Mouse (Mus musculus) liver, embryonic 14.5 days (tissue): ENCODE data around the gene Rho. TPM values are rescaled to one million over a fixed set of nuclear protein-coding genes. Genes with fewer than 3 reads are reported as not detected.
A peak's percentile ranks its signal among the peaks of the same experiment; 100 is the strongest.

Experiments
- ATAC-seq: fragments of 200-750 bp; cut with Nextera tagmentation; 2 replicates; pipeline ENCODE4 v1.8.0; 2017; ENCODE audit warnings: moderate number of reproducible peaks, mild to moderate bottlenecking, moderate library complexity; ENCODE audit not compliant: insufficient read depth
- DNase-seq, 3 experiments: peaks; one replicate each; pipeline ENCODE4 v3.0.0-alpha.2; 2012 to 2013; ENCODE audit warnings: low read depth in 3 of 3, low spot score in 3 of 3
- H3K27ac ChIP-seq: fragments of 300-500 bp; sonication (generic); 2 replicates; pipeline ENCODE4 v1.5.1; 2014; ENCODE audit warnings: moderate library complexity, mild to moderate bottlenecking, control low read depth, inconsistent platforms
- H3K27me3 ChIP-seq: fragments of 300-500 bp; sonication (generic); 2 replicates; pipeline ENCODE4 v1.6.1; 2014; ENCODE audit warnings: mild to moderate bottlenecking, low read length, moderate library complexity; ENCODE audit not compliant: control insufficient read depth, insufficient read depth
- H3K36me3 ChIP-seq: fragments of 300-500 bp; sonication (generic); replicated peaks from 2 replicates; pipeline ENCODE4 v1.6.1; 2014; ENCODE audit warnings: low read depth; ENCODE audit not compliant: control insufficient read depth, insufficient read depth
- H3K4me1 ChIP-seq, 2 experiments: fragments of 200-500 bp in 1 of 2; fragments of 300-500 bp in 1 of 2; sonication (generic) in 1 of 2; replicated peaks; 2 replicates each; pipeline ENCODE4 v1.6.1; 2012 to 2014; ENCODE audit warnings: antibody characterized with exemption in 1 of 2, inconsistent platforms in 1 of 2, low read length in 1 of 2; ENCODE audit not compliant: control insufficient read depth in 2 of 2, insufficient read depth in 2 of 2
- H3K4me2 ChIP-seq: fragments of 300-500 bp; sonication (generic); 2 replicates; pipeline ENCODE4 v1.6.1; 2014; ENCODE audit warnings: low read depth, mild to moderate bottlenecking, control low read depth, moderate library complexity
- H3K4me3 ChIP-seq, 2 experiments: fragments of 200-500 bp in 1 of 2; fragments of 300-500 bp in 1 of 2; sonication (generic) in 1 of 2; 2 replicates each; pipeline ENCODE4 v1.5.1; 2012 to 2014; ENCODE audit warnings: low read depth in 2 of 2, low read length in 2 of 2, mild to moderate bottlenecking in 2 of 2, control low read depth in 1 of 2, inconsistent platforms in 1 of 2, moderate library complexity in 1 of 2; ENCODE audit not compliant: insufficient read depth in 1 of 2
- H3K9ac ChIP-seq: fragments of 300-500 bp; sonication (generic); replicated peaks from 2 replicates; pipeline ENCODE4 v1.6.1; 2014; ENCODE audit warnings: mild to moderate bottlenecking, control low read depth, moderate library complexity
- H3K9me3 ChIP-seq: fragments of 300-500 bp; sonication (generic); 2 replicates; pipeline ENCODE4 v1.6.1; 2016; ENCODE audit warnings: low read length, mixed read lengths; ENCODE audit not compliant: control insufficient read depth
- CTCF ChIP-seq: IDR thresholded peaks from 2 replicates; pipeline ENCODE4 v1.5.1; 2016; ENCODE audit warnings: antibody characterized with exemption, low read depth, control low read depth
- EP300 ChIP-seq: IDR thresholded peaks from 2 replicates; pipeline ENCODE4 v1.6.1; 2016; ENCODE audit warnings: antibody characterized with exemption, low read depth
- WGBS: fragments of 180-500 bp; shearing (Covaris S2); extraction: QIAGEN DNeasy Blood & Tissue Kit; methylation state at CpG from one replicate; pipeline ENCODE4 v1.1.7; 2014; ENCODE audit not compliant: insufficient replicate concordance; 5-methylcytosine and 5-hydroxymethylcytosine counted together
- polyA plus RNA-seq, 2 experiments: library from polyadenylated mRNA; depleted of rRNA in 1 of 2; stranded (reverse) in 1 of 2; unstranded in 1 of 2; fragments of >200 nt; fragmentation: Nextera tagmentation in 1 of 2; extraction: Ambion mirVana in 1 of 2; gene quantifications; 2 replicates each; pipeline versions ENCODE4 v1.2.1 to v1.2.3; 2012 to 2014

Rho gene
- polyA plus RNA-seq, 2 experiments, result 0.03 TPM; not detected in 1

DNA sequence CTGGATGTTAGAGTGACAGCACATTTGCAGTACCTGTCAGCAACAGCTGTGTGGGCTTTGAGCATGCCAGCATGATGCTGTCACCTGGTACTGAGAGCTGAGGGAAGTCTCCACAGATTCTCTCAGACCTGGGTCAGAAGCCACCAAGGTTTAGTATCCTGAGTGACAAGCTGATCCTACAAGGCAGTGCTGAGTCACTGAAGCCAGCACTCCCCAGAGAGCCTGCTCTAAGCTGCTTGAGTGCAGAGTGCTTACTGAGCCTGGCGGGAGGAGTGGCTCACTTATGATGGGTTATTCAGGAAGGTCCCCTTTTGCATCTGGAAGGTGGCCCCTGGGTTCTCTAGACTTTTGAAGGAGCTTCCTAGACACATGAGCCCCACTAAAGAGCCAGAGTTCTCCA is 25.1 kb upstream of the Rho start:
- H3K27me3 ChIP-seq, result no peaks in the 10 kb centered on the region
- no peak overlapping the region for H3K4me2 ChIP-seq
- TF ChIP-seq EP300 (no peak), CTCF (no peak)
- WGBS, result 29% methylated on average over 1 of the region's 1 CpGs
- H3K9me3 ChIP-seq, result no peaks in the 10 kb centered on the region
- ATAC-seq, result no peak
- peaks cover 9 to 20% of the 10 kb centered on the region in 2 experiments; a peak in 3 of 4 replicates for H3K4me1 ChIP-seq
- H3K4me3 ChIP-seq, result no peak overlapping the region
- H3K36me3 ChIP-seq, result no peaks in the 10 kb centered on the region
- H3K9ac ChIP-seq, result no peak overlapping the region
- DNase-seq, result no peak
- no peak overlapping the region for H3K27ac ChIP-seq

DNA sequence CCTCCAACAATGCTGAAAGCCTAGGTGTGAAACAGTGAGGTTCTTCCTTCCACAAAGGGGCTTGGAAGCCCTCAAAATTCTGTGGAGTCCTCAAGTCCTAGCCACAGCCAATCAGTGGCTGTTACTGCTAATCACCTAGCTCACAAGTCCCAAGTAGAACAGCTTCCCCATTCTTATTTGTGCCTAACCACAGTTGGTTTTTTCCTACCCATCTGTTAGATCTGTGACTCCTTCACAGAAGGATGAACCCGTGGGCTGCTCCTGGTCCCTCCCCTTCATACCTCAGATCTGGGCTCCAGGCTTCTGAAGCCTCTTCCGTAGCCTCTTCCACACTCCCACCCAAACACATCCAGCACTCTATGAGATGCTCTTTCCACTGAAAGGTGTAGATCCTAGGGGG is 24.7 kb upstream of the Rho start:
- Histone ChIP-seq H3K36me3 (no peaks in the 10 kb centered on the region), H3K9ac (no peak overlapping the region), H3K9me3 (no peaks in the 10 kb centered on the region), H3K27me3 (no peaks in the 10 kb centered on the region), H3K4me2 (no peak overlapping the region), H3K27ac (no peak overlapping the region), H3K4me3 (no peak overlapping the region), H3K4me1 (peaks cover 9 to 20% of the 10 kb centered on the region in 2 experiments; a peak in 3 of 4 replicates)
- DNase-seq (no peak), ATAC-seq (no peak)
- TF ChIP-seq CTCF (no peak), EP300 (no peak)
- WGBS, result 35% methylated on average over 2 of the region's 2 CpGs

DNA sequence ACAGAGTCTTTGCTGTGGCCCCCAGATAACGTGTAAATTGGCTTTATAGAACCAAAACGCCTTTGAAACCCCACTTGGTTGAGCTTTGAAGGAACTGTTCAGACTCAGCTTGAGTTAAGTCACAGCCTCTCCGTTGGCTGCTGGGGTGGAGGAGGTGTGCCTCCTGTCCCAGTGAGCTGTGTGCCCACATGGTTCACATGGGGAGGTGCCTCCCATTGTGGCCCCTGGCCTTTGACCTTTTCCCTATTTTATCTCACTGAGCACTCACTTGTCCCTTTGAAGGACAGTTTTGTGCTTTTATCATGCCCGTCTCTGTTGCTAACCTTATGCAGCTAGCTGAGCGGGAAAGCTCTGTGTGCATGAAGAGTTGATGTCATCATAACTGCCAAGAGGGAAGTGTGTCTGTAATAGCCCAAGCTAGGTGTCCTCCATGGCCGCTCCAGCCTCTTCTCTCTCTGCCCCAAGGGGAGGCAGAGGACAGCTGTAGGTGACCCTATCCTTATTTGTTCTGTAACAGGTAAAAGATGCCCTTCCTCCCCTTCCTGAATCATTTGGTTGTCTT is 23.0 kb upstream of the Rho start:
- no peak overlapping the region for H3K27ac ChIP-seq
- H3K4me1 ChIP-seq, result peaks cover 9 to 20% of the 10 kb centered on the region in 2 experiments; a peak in 3 of 4 replicates
- DNase-seq (peak in 1 of 3 experiments; percentile 16), ATAC-seq (peak; percentile 27; the same call in 1 of the 2 replicates)
- H3K27me3 ChIP-seq, result no peaks in the 10 kb centered on the region
- H3K4me3 ChIP-seq, result no peak overlapping the region
- no peak overlapping the region for H3K9ac ChIP-seq
- H3K36me3 ChIP-seq, result no peaks in the 10 kb centered on the region
- TF ChIP-seq EP300 (no peak), CTCF (no peak)
- H3K4me2 ChIP-seq, result no peak overlapping the region
- 11% methylated on average over 6 of the region's 6 CpGs for WGBS
- H3K9me3 ChIP-seq, result no peaks in the 10 kb centered on the region

DNA sequence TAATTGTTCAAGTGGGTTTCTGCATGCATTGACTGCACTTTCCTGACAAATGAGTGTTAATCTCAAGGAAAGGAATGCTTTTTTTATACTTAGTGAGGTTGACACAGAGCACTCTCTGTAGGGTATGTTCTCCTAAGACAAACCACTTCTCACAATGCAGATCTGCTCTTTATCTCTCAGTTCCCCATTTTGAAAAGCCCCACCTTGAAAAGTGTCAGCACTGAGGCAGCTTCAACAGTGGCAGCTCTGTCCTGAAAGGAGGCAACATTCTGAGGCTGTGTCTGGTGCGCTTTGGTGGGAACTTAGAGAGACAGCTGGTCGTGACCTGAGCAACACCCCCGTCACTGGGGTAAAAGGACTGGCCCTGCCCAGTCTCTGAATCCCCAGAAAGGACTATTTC is 22.5 kb upstream of the Rho start:
- WGBS, result 16% methylated on average over 3 of the region's 3 CpGs
- no peaks in the 10 kb centered on the region for H3K27me3 ChIP-seq
- ATAC-seq, result no peak
- no peak overlapping the region for H3K4me3 ChIP-seq
- H3K27ac ChIP-seq, result no peak overlapping the region
- TF ChIP-seq CTCF (no peak), EP300 (no peak)
- peaks cover 9 to 20% of the 10 kb centered on the region in 2 experiments; a peak in 3 of 4 replicates for H3K4me1 ChIP-seq
- H3K36me3 ChIP-seq, result no peaks in the 10 kb centered on the region
- no peak overlapping the region for H3K9ac ChIP-seq
- no peak for DNase-seq
- no peak overlapping the region for H3K4me2 ChIP-seq
- no peaks in the 10 kb centered on the region for H3K9me3 ChIP-seq

DNA sequence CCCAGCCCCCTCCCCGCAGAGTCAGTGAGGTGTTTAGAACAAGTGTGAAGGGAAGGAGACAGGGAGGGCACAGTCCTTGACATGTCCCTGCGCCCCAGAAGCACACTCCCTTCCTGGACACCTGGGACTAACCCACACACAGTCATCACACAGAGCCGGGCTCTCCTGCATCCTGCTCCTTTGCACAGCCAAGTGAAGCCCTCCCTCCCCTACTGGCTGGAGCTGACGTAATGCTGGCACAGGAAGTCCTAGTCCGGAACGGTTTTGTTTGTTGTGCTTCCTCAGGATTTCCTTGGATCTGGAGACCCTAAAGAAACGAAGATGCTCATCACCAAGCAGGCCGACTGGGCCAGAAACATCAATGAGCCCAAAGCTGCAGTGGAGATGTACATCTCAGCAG is 21.6 kb upstream of the Rho start:
- DNase-seq (no peak), ATAC-seq (no peak)
- H3K4me1 ChIP-seq, result peaks cover 9 to 20% of the 10 kb centered on the region in 2 experiments; a peak in 3 of 4 replicates
- WGBS, result 23% methylated on average over 8 of the region's 8 CpGs
- H3K9me3 ChIP-seq, result no peaks in the 10 kb centered on the region
- TF ChIP-seq CTCF, result no peak
- TF ChIP-seq EP300, result no peak
- no peak overlapping the region for H3K9ac ChIP-seq
- no peak overlapping the region for H3K27ac ChIP-seq
- H3K4me2 ChIP-seq, result no peak overlapping the region
- H3K36me3 ChIP-seq, result no peaks in the 10 kb centered on the region
- H3K4me3 ChIP-seq, result no peak overlapping the region
- H3K27me3 ChIP-seq, result no peaks in the 10 kb centered on the region
